Mouse (Mus musculus) spleen, adult 12 weeks (tissue): ENCODE measurements around the gene Macrod2.

Experiments used
- DNase-seq: peaks from one replicate; pipeline ENCODE4 v3.0.0; 2022; ENCODE audit warnings: low spot score

The Macrod2 gene

DNA sequence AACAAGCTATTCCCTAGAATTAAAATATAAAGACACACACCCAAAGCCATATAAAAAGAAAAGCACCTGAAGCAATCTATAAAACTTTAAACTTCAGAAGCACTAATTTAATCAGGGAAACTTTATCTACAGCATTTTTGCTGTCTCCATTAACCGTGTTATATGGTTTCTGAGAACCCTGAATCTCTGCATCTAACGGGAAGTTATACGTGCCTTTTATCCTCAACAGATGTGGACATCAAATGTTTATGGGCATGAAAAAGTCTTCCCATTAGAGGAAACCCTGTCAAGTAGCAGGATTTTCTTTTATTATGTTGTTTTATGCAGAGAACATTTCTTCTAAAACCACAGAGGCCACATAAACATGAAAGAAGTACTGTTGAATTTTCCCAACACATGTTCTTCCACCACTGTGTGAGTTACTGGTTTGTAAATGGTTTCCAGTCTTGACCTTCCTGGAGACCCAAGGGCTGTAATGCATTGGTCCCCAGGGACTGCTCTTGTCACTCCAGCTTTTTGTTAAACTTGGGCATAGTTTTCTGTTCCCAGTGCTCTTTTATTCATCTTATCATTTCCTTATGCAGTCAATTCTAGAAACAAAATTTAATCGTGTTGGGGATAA is 1629.5 kb downstream of the Macrod2 start:
- no peak for DNase-seq

DNA sequence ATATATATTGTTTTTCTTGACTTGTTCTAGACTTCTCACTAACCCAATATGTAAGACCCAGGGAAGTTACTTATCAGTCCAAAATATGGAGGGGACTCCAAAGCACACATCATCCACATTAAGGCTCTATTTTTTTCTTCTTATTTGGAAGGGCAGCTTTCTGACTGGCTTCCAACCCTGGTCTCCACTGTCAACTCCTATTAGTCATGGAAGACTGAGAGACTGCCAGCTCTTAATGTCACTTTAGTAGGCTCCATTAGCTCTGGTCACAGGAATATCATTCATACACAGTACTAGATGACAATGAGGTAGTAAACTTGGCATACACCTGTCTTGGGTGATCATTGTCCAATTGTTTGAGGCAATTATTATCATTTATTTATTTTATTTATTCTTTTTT is 1631.6 kb downstream of the Macrod2 start:
- no peak for DNase-seq

DNA sequence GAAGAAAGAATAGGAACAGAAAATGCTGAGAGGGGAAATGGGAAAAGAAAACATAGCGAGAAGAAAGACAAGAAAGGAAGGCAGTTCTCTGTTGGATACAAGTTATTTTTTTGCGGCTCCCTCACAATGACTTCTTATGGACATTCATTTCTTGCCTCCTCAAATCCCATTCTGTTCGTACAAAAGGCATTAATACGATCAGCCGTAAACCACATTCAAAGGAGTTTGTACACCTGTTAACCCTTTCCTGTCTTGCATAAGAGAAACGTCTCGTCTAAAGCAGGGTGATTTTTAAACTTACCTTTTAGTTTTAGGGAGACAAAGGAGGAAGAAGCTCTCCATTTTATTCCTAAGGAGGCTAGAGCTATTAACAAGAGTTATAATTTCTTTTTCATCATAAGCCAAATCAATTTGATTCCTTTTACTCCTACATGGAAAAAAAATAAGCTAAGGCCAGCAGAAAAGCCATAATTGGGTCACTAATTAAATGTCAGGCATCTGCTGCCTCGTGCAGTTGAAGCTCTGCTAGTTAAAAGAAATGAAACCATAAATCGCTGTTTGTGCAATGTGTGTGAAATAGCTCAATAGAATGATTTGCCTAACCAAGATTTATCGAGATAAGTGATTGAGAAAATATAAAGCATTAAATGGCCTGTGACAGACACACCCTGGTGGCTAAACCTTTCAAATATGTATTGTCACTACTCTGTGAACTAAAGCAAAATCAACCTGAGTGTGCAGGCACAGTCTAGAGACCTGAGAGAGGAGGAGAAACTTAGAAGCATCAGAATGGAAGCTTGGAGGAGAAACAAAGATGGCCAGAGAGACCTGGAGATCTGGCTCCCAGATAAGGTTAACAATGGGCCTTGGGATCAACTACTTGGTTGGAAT is 1635.9 kb downstream of the Macrod2 start:
- DNase-seq, result no peak

GRCm38 (mm10) chr2:142055576-142055975 is 1660.5 kb downstream of the Macrod2 start:
- DNase-seq, result no peak

DNA sequence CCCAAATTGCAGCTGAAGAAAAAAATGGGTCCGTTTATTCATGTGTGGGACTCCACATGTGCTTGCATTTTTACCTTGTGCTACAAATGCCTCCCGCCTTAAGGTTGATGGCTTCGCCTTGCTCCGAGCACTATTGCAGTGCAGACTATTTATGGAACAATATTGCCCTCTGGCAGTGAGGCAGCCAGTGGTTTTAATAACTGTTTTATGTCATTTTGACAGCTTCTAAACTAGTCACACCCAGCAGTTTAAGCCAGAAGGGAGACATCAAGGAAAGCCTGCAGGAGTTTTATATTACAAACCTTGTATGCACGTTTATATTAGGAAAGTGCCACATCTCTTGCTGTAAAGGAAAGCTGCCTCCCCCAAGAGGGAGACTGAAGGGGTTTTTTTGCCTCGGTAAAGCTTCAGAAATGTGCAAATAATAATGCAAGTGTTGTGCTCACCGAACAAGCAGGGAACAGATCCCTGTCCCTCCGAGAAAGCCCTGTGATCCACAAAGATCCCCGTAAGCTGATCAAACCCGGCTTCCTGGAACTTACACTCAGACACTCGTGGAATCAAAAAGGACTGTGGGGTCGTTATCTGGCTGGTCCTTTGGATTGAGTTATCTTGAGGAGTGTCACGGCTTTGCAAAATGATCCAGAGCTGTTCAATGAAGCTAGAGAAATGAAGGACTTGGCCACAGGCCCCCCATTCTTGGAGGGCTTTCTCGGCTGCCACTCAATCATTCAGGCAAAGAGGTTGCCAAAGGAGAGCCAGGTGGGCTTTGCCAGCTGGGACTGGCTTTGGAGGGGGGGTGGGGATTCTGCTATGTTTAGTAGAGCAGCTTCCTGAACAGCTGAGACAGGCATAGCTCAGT is 1663.0 kb downstream of the Macrod2 start:
- DNase-seq, result no peak

GRCm38 (mm10) chr2:142058751-142059090 is 1663.6 kb downstream of the Macrod2 start:
- no peak for DNase-seq

DNA sequence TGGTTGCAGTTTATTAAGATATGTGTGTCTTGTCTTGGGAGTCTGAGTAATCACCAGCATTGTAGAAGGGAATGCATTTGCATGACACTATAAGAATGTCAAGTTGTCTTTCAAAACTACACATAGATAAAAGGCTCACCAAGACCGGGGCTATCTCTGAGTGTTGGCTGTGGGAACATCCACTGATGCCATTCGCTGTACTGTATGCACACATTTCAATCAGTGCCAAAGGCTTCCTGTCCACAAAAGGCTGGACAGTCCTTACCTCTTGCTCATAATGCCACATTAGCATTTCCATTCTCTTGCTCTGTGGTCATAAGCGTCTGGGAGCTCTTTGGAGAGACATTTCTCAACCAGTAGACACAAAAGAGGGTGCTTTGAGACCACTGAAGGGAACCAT is 1713.8 kb downstream of the Macrod2 start:
- DNase-seq, result no peak

- no peak for DNase-seq
These were observed 1721.5 kb downstream of the Macrod2 start for GRCm38 (mm10) chr2:142116623-142117022.

DNA sequence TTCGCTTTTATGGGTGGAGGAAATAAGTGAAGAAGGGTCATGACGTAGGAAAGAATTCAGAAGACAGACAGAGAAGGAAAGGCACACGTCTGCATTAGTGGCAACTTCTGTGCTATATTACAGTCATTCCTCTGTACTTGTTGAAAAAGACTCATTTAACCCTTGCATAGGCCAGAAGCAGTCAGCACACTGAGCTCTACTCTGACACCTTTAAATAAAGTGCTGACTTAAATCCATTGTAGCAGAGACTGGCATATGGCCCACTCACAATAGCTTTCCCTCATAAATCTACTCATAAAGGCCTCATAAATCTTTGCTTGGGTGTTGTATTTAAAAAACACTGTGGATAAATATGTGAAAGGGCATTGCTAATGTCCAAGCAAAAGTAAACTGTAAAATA is 1733.0 kb downstream of the Macrod2 start:
- no peak for DNase-seq

GRCm38 (mm10) chr2:142129166-142129565 is 1734.1 kb downstream of the Macrod2 start:
- no peak for DNase-seq

GRCm38 (mm10) chr2:142149310-142149709 is 1754.2 kb downstream of the Macrod2 start:
- no peak for DNase-seq

DNA sequence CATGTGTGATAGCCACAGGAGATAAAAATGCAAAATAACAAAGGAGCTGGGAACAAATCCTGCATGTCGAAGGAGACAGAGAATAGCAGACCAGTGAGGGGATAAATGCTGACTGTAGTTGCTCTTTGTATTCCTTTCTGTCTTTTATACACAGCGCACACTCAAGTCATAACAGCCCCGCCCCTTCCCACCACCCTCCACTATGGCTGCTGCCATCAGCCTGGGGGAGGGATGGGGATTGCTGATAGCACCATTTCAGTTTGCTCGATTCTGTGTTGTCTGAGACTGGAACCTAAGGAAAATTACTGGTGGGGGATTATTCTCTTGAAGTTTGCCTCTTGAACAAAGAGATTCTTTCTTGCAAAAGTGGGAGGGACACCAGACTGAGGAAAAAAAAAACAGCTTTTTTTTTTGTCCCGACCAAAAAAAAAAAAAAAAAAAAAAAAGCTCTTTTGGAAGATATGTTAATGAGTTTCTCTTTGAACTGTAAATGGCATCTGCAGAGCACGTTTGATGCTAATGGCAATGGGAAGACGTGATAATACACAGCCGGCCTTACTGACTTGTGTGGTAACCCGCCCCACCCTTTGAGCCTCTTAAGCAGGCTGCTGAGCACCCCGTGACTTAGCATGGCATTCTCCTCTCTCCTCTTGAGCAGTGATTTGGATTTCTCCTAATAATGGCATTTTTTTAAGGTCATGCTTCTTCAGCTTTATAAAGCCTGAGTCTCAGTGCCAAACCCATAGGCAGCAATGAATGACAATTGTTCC is 1768.6 kb downstream of the Macrod2 start:
- no peak for DNase-seq

- DNase-seq, result no peak
These were observed 1774.5 kb downstream of the Macrod2 start for GRCm38 (mm10) chr2:142169649-142170048.

DNA sequence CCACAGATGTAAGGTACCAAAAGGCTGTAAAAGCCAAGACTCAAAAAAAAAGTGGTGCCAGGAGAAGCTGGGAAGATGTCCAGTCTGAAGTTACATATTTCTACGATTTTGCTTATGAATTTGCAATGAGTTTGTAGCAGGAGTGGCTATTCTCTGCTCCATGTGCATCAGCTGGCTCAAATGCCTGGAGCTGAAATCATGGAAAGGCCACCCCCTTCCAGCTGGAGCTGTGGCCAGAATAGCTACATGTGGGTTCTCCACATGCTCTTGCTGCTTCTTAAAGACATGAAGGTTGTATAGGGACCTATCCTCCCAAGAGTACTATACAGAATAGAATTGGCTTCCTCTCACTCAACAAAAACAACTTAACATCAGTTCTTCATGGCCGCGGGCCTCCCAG is 1777.6 kb downstream of the Macrod2 start:
- DNase-seq, result no peak

DNA sequence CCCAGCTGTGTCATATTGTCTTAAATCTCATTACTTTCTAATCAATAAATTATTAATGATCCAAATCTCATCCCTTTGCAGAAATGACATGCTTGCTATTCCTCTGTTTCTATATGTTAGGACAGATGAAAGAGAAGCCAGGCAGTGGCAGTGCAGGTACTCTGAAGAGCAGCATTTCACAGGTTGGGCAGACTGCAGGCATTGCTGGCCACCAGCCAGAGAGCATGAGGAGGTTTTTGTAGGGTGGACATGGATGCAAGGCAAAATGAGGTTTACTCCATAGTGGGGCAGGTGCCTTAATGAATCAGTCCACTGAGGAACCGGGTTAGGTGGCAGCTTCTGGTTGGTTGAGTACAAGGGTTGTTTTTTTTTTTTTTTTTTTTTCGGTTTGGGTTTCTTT is 1778.9 kb downstream of the Macrod2 start:
- no peak for DNase-seq

GRCm38 (mm10) chr2:142186922-142187321 is 1791.8 kb downstream of the Macrod2 start:
- no peak for DNase-seq

- DNase-seq, result no peak
These were observed 1792.3 kb downstream of the Macrod2 start for GRCm38 (mm10) chr2:142187428-142187827.

DNA sequence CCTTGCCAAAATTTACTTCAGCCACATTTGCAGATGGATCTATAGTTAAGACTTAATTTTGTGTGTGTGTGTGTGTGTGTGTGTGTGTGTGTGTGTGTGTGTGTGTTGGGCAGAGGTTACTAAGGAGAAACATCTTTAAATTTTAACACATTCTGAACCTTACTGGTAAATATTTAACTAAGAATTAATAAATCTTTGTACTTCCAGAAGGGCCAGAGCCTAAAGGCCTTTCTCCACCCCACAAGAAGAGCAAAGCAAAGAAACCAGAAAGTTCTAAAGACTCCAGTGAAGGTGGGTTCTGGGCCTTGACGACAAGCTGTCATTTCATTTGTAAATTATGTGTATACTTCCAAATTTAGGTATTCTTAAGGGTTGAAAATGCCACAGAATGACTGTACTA is 1822.3 kb downstream of the Macrod2 start:
- no peak for DNase-seq

- DNase-seq, result no peak
These were observed 1827.2 kb downstream of the Macrod2 start for GRCm38 (mm10) chr2:142222137-142222921.

GRCm38 (mm10) chr2:142222926-142223325 is 1827.8 kb downstream of the Macrod2 start:
- no peak for DNase-seq

- DNase-seq, result no peak
These were observed 1836.0 kb downstream of the Macrod2 start for GRCm38 (mm10) chr2:142230985-142231549.
